Mouse (Mus musculus) testis, adult 2 months (tissue): ENCODE data around the gene Pnmal2.

Experiments used
- CTCF ChIP-seq: fragments of 200-500 bp; IDR thresholded peaks from 2 replicates; pipeline ENCODE4 v1.5.1; 2012; ENCODE audit warnings: low read depth, mild to moderate bottlenecking, inconsistent platforms, low read length, moderate library complexity; ENCODE audit not compliant: control insufficient read depth, insufficient read depth, insufficient replicate concordance
- POLR2A ChIP-seq: fragments of 200-500 bp; IDR thresholded peaks from 2 replicates; pipeline ENCODE4 v1.6.1; 2012; ENCODE audit warnings: low read depth, mild to moderate bottlenecking, inconsistent platforms, low read length, moderate library complexity; ENCODE audit not compliant: control insufficient read depth

DNA sequence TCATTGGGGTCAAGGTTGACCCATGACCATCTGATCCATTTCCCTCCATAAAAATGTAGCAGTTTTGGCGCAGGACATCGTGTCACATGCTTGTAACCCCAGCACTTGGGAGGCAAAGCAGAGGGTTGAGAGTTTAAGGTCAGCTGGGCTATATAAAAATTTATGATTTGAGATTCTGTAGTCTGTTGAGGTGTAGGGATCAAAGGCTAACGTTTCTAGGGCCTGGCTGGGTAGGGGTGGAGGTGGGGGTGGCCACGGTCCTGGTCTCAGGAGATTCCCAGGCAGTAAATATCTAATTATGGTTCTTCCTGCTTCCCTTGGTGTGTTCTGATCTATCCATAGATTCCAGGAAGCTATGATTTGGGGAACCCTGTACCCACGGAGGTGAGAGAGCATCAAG lies 17.2 kb downstream of the Pnmal2 start:
- no peak for TF ChIP-seq CTCF
- no peak for TF ChIP-seq POLR2A
